Mouse (Mus musculus) yolk sac, embryonic 10.5 days (tissue): ENCODE measurements around the gene Cplx2.
A peak's percentile ranks its signal among the peaks of the same experiment; 100 is the strongest.

ENCODE experiments used
- DNase-seq: peaks from one replicate; pipeline ENCODE4 v3.0.0-alpha.2; 2017; ENCODE audit warnings: low spot score

Gene Cplx2

DNA sequence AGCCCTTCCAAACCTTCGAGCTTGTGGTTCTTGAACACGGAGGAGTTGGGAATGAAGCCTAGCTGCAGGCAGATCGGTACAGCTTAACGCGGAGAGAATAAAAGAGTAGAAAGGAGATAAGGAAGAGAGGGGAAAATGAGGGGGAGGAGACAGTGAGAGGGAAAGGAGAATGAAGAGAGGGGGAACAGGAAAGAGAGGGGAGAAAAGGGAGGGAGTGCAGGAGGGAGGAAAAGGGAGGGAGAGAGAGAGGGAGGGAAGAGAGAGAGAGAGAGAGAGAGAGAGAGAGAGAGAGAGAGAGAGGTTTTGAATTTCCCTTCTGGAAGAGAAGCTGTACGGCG lies at the start of gene Cplx2:
Cplx2 (plus strand) TSS at position 301 of the 338 bp plus-strand sequence.
- no peak for DNase-seq

GRCm38 (mm10) chr13:54322396-54323306 lies 48.5 kb upstream of the Cplx2 start:
- DNase-seq = no peak

DNA sequence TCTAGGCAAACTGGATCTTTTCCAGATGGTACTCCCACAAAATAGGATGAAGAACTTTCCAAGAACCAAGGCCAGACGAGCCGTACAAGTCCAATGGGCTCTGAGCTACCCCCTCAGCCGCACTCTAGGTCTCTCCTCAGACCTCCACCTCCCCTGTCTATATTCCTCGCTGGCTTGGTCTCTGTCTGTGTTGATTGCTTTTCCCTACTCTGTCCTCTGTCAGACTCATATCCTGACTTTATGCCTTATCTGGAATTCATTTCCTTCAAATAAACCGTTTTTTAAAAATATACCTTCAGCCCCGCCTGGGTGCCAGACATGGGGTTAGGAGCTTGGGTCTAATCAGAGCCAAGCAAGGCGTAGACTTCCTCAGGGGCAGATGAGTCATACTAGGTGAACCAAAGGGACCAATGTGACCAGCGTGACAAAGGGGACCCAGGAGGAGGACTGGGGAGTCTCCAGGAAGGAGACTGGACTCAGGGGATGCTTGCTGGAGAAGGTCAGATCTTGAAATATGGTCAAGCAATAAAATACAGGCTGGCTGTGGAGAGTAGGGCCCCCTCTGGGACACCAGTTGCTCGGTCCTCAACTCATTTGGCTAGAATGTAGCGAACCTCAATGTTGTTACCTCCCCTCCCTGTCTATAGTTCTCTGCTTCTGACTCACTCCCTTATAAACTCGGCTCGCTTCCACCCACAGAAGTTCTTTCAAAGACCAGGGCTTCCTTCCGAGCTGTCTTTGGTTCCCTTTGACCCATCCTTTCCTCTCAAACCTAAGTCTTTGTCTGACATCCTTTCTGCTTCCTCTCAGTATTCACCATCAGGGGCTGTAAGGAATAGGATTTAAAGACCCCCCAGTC lies 47.6 kb upstream of the Cplx2 start:
- DNase-seq = no peak

DNA sequence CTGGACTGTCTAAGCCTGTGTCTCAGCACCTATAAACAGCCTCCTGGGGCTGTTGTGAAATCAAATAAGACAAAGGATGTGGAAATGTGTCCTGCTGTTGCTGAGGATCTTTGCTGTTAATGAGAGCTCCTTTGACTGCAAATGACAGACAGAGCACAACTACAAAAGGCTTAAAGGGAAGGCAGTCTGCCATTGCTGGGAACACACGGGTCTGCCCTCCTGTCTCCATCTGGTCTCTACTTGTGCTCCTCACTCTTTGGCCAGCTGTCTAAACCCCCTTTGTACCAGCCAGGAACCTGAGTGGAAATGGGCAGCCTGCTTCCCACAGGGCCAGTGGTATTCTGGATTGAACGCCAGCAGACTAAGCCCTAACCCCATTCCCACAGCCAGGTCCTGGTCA lies 47.0 kb upstream of the Cplx2 start:
- DNase-seq = no peak

DNA sequence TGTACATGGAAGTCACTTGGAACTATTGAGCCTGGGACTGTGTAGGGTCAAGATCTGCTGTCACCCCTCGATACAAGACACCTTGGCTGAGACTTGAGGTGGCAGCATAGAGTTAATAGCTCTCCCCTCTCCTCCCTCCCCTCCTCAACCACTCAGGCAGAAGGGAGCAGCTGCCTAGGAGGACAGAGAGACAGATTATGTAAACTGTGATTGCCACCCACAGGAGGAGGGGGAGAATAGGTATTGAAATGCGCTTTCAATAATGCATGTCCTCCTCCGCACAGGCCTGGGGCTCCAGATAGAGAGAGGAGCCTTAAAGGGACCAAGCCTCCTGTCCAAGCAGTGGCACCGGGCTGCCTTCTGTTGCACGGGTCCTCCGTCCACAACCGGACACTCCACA lies 45.3 kb upstream of the Cplx2 start:
- no peak for DNase-seq

DNA sequence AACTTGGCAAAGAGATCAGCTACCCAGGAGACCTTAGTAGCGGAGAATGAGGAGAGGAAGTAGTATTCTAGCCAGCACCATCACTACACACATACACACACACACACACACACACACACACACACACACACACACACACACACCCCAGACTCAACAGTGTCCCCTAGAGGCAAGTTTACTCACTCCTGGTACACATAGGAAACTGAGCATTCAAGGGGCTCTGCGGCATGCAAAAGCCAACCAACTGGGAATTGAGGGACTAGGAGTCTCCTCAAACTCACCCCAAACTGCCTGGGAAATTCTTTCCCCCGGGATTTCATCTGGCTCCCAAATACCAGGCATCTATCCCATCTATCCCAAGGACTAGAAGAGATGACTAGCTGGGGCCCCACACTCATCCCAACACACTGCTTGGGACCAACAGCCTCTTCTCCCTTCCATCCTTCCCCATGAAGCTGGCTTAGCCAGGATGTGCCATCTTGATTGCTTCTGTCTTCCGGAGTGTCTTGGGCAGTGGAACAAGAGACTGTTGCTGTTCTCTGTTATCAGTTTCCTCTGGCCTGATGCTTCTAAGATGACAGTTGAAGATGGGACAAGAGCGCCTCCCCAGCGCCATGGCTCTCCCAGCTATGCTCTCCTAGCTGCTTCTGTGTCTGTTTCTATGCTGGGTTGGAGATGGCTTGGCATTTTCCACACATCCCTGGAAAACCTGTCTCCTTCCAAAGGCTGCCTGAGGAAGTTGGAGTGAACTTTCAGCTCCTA lies 44.3 kb upstream of the Cplx2 start:
- DNase-seq = no peak

DNA sequence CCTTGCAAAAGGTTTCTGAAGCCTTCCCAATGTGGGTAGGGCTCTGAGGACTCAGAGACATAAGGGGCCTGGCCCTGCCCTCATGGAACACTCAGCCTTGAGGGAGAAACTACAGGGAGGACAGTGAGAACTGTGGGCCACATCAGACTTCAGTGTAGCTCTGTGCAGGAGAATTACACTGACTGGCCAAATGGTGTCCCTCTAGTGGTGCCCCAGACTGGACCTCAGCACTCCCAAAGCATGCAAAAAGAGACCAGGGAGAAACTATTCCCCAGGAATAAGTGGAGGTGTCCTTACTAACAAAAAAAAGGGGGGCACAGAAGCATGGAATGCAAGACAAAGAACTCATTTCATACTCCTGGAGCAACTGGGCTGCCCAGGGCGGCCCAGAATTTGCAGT lies 43.1 kb upstream of the Cplx2 start:
- DNase-seq = no peak

DNA sequence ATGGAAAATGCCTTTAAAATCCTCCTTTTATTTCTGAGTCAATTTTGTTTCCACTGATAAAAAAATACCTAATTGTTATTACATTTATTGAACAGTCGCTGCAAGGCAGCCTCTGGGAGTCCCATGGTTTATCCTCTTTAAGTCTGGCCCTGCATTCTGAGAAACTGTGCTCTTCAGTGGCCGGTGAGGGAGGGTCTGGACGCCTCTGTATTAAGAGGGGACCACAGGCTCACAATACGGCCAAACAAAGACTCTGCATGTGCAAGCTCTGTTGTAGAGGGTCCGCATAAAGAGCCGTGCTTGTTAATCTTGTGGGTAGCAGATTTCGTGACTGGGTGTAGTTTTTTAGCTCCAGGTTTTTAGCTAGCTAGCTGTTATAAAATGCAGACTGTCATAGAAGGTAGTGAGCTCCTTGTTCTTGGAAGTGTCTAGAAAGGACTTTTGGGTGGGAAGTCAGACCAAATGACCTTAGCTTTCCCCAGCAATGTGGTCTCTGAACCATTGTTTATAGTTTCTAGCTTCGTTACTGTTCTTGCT lies 42.1 kb upstream of the Cplx2 start:
- no peak for DNase-seq

GRCm38 (mm10) chr13:54331825-54332675 lies 39.1 kb upstream of the Cplx2 start:
- peak; percentile 73 for DNase-seq

GRCm38 (mm10) chr13:54332921-54333477 lies 38.1 kb upstream of the Cplx2 start:
- no peak for DNase-seq

DNA sequence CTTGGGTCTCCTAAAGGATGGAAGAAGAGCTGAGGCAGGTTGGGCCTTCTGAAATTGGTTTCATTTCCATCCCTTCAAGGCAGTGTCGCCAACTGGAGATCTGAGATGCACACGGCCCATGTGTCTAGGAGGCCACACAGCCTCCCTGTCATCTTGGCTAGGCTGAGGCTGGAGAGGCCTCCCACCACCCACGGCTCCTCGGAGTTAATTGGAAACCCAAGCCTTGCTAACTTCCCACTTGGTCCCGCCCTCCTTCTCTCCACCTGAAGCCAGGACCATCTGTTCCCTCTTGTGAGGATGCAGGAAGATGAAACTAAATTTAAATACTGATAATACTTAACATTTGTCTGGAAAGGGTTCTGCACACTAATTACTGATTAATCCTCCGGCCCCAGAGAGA lies 34.1 kb upstream of the Cplx2 start:
- DNase-seq = no peak

DNA sequence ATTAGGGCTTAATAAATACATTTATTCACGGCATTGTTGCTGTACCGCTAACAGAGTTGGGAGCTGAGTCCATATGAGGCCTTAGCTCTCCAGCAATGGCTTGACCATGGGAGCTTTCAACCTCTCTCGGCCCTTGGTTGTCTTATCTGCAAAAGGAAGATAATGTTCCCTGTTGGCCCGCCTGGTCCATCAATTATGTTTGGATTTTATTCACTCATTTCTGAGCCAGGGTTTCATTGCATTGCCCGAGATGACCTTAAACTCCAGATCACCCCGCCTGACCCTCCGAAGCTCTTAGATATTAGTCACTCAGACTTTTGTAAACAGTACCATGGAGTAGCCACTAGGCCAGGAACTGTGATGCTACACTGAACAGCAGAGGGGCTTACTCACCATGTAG lies 33.6 kb upstream of the Cplx2 start:
- DNase-seq = no peak

GRCm38 (mm10) chr13:54338815-54339214 lies 32.3 kb upstream of the Cplx2 start:
- no peak for DNase-seq

GRCm38 (mm10) chr13:54345885-54346647 lies 25.1 kb upstream of the Cplx2 start:
- DNase-seq = no peak

GRCm38 (mm10) chr13:54348011-54348410 lies 23.1 kb upstream of the Cplx2 start:
- no peak for DNase-seq

DNA sequence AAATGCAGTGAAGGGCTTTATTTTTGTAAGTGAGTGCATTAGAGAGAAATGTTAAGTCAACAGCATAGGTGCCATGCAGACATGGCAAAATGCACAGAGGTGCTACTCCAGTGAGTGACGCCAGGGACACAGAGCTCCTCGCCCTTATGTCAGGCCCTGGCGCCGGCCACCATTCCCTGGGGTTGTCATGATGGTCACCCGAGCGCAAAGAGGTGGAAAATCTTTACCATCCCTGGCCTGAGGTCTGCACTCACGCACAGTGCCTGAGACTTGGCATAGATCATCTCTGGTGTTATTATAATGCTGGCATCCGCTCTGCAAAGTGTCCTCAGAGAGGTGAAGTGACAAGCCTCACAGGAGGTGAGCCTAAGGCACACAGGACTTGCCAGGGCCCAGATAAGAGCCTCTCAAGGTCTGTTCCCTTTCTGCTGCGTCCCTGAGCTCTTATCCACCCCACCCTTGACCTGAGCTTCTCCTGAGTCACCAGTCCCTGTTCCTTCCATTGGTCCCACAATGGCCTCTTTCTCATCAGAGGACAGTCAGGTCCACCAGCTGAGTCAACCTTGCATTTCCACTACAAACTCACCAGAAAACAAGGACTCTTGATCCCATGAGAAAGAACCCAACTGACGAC lies 21.9 kb upstream of the Cplx2 start:
- DNase-seq = no peak

- no peak for DNase-seq
Measured at GRCm38 (mm10) chr13:54357420-54357819, 13.7 kb upstream of the Cplx2 start.

- DNase-seq = no peak
Measured at GRCm38 (mm10) chr13:54359181-54359580, 12.0 kb upstream of the Cplx2 start.

- DNase-seq = no peak
Measured at GRCm38 (mm10) chr13:54364686-54365085, 6.5 kb upstream of the Cplx2 start.

DNA sequence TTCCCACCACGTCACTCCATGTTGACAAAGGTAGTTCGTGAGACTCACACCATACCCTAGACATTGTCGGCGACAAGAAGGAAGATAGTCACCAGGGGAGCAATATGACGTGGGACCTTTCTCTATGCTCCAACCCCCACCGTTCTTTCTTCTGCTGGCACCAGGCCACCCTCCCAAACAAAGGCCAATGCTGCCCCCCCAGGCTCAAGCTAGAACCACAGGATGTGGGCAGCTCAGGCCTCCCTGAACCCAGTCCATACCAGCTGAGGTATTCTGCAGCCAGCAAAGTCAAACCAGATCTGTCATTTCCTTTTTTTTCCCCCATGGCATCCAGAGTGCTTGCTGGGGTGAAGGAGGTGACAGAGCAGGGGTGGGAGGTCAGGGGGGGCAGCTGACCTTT lies 3.4 kb upstream of the Cplx2 start:
- no peak for DNase-seq
